Mouse (Mus musculus): ENCODE measurements around the gene Srebf1.

Srebf1 gene

GRCm38 (mm10) chr11:60206207-60206606, 16.2 kb downstream of the Srebf1 start:
- DNase-seq (ENCODE audit: low spot score in 2 of 2): no peak

- no peak for DNase-seq (ENCODE audit: low spot score in 2 of 2)
These were observed 17.4 kb downstream of the Srebf1 start for GRCm38 (mm10) chr11:60205026-60205425.

- DNase-seq (ENCODE audit: low spot score in 2 of 2): no peak
These were observed 19.4 kb downstream of the Srebf1 start for GRCm38 (mm10) chr11:60202710-60203638.

GRCm38 (mm10) chr11:60200384-60200783, 22.0 kb downstream of the Srebf1 start:
- no peak for DNase-seq (ENCODE audit: low spot score in 2 of 2)

GRCm38 (mm10) chr11:60199702-60200184, 22.6 kb downstream of the Srebf1 start:
- peak; percentile 80 to 92 for DNase-seq (ENCODE audit: low spot score in 2 of 2)

- DNase-seq (ENCODE audit: low spot score in 2 of 2): no peak
These were observed 23.7 kb downstream of the Srebf1 start for GRCm38 (mm10) chr11:60198651-60199050.

GRCm38 (mm10) chr11:60197998-60198619, 24.3 kb downstream of the Srebf1 start:
- DNase-seq (ENCODE audit: low spot score in 2 of 2): no peak

GRCm38 (mm10) chr11:60196344-60196743, 26.0 kb downstream of the Srebf1 start:
- DNase-seq (ENCODE audit: low spot score in 2 of 2): no peak

- no peak for DNase-seq (ENCODE audit: low spot score in 2 of 2)
These were observed 27.3 kb downstream of the Srebf1 start for GRCm38 (mm10) chr11:60195108-60195507.

GRCm38 (mm10) chr11:60193556-60193955, 28.8 kb downstream of the Srebf1 start:
- no peak for DNase-seq (ENCODE audit: low spot score in 2 of 2)

GRCm38 (mm10) chr11:60192534-60192933, 29.8 kb downstream of the Srebf1 start:
- DNase-seq (ENCODE audit: low spot score in 2 of 2): no peak

- no peak for DNase-seq (ENCODE audit: low spot score in 2 of 2)
These were observed 32.2 kb downstream of the Srebf1 start for GRCm38 (mm10) chr11:60190055-60190641.

- DNase-seq (ENCODE audit: low spot score in 2 of 2): no peak
These were observed 32.8 kb downstream of the Srebf1 start for GRCm38 (mm10) chr11:60189501-60190040.

- no peak for DNase-seq (ENCODE audit: low spot score in 2 of 2)
These were observed 34.0 kb downstream of the Srebf1 start for GRCm38 (mm10) chr11:60188275-60188853.

GRCm38 (mm10) chr11:60187070-60187469, 35.3 kb downstream of the Srebf1 start:
- no peak for DNase-seq (ENCODE audit: low spot score in 2 of 2)

- no peak for DNase-seq (ENCODE audit: low spot score in 2 of 2)
These were observed 36.8 kb downstream of the Srebf1 start for GRCm38 (mm10) chr11:60185396-60186231.

GRCm38 (mm10) chr11:60184346-60185325, 37.7 kb downstream of the Srebf1 start:
- no peak for DNase-seq (ENCODE audit: low spot score in 2 of 2)

- no peak for DNase-seq (ENCODE audit: low spot score in 2 of 2)
These were observed 39.6 kb downstream of the Srebf1 start for GRCm38 (mm10) chr11:60182741-60183140.

GRCm38 (mm10) chr11:60182116-60182670, 40.2 kb downstream of the Srebf1 start:
- no peak for DNase-seq (ENCODE audit: low spot score in 2 of 2)
